In genomic region chr7:18832298-18832697, GRCm38 (mm10) we compare ENCODE assay signal across 24 mouse cellular contexts. TPM values are rescaled to one million over a fixed set of nuclear protein-coding genes. Genes with fewer than 3 reads are reported as not detected.
DNase-seq lines count a peak whose midpoint lies in the region; ATAC-seq and TF ChIP-seq lines count a peak whose summit lies in the region.
"Had no signal": no experiment of that assay in that cellular context is flagged by ENCODE, and none has a peak within 500 bp of the region (broad histone marks: within the 10 kb centered on the region; RNA-seq: fewer than 3 reads in every experiment).

No protein-coding gene starts in this region.

- H3K4me3 ChIP-seq in heart, embryonic 10.5 days = no peak overlapping the region
- no peak overlapping the region for H3K4me3 ChIP-seq in lung, postnatal 0 days (ENCODE audit: low read depth, low read length)
- no peak overlapping the region for H3K4me3 ChIP-seq in forebrain, embryonic 15.5 days
- H3K4me3 ChIP-seq: forebrain, embryonic 12.5 days; hindbrain, embryonic 12.5 days; limb, embryonic 12.5 days; midbrain, embryonic 13.5 days had no signal

- DNase-seq in heart, adult 18-20 months = peak; percentile 16 to 50
- no peak for DNase-seq in heart, embryonic 10.5 days (ENCODE audit: low spot score)
- DNase-seq in kidney, postnatal 14 days = peak; percentile 14
- no peak for DNase-seq in kidney, adult 9 months
- peak; percentile 36 for DNase-seq in R1 (ENCODE audit: low read depth, low spot score)
- DNase-seq in lung, postnatal 0 days (ENCODE audit: low spot score) = no peak
- no peak for DNase-seq in gastrocnemius, postnatal 4 days (ENCODE audit: low spot score in 2 of 2)
- DNase-seq: B cell, adult 2 months; cerebellum, postnatal 14 days; right cerebral cortex, postnatal 4 days; thymus, postnatal 36 days had no signal

- no peak overlapping the region for H3K9ac ChIP-seq in lung, postnatal 0 days (replicated peaks; ENCODE audit: low read depth)
- H3K9ac ChIP-seq in forebrain, embryonic 15.5 days (replicated peaks) = no peak overlapping the region
- H3K9ac ChIP-seq: forebrain, embryonic 12.5 days; hindbrain, embryonic 12.5 days; limb, embryonic 12.5 days; liver, embryonic 14.5 days; midbrain, embryonic 13.5 days had no signal

- no peaks in the 10 kb centered on the region for H3K36me3 ChIP-seq in heart, embryonic 10.5 days
- H3K36me3 ChIP-seq in lung, postnatal 0 days (ENCODE audit: insufficient read depth, low read length) = no peaks in the 10 kb centered on the region
- no peaks in the 10 kb centered on the region for H3K36me3 ChIP-seq in forebrain, embryonic 15.5 days
- H3K36me3 ChIP-seq: forebrain, embryonic 12.5 days; hindbrain, embryonic 12.5 days; limb, embryonic 12.5 days; midbrain, embryonic 13.5 days had no signal

- TF ChIP-seq EP300 in lung, postnatal 0 days (IDR thresholded peaks at IDR 0.05) = no peak

- peak; percentile 44 for TF ChIP-seq CTCF in lung, postnatal 0 days (IDR thresholded peaks at IDR 0.05)

- no peaks in the 10 kb centered on the region for H3K27me3 ChIP-seq in heart, embryonic 10.5 days (ENCODE audit: insufficient read depth, poor library complexity, severe bottlenecking)
- H3K27me3 ChIP-seq in lung, postnatal 0 days (replicated peaks; ENCODE audit: insufficient read depth, low read length) = no peaks in the 10 kb centered on the region
- no peaks in the 10 kb centered on the region for H3K27me3 ChIP-seq in forebrain, embryonic 15.5 days
- H3K27me3 ChIP-seq: forebrain, embryonic 12.5 days; hindbrain, embryonic 12.5 days; midbrain, embryonic 13.5 days; Patski had no signal

- WGBS in heart, embryonic 10.5 days = 28% methylated on average over 13 of the region's 13 CpGs
- WGBS in lung, postnatal 0 days = 40% methylated on average over 13 of the region's 13 CpGs
- WGBS in forebrain, embryonic 15.5 days = 49% methylated on average over 13 of the region's 13 CpGs

- peaks cover 7% of the 10 kb centered on the region; the same call in 1 of the 2 replicates for H3K9me3 ChIP-seq in heart, embryonic 10.5 days
- H3K9me3 ChIP-seq in lung, postnatal 0 days (ENCODE audit: low read length) = no peaks in the 10 kb centered on the region
- no peaks in the 10 kb centered on the region for H3K9me3 ChIP-seq in forebrain, embryonic 15.5 days
- H3K9me3 ChIP-seq: forebrain, embryonic 12.5 days; hindbrain, embryonic 12.5 days; midbrain, embryonic 13.5 days had no signal

- peak; percentile 16; the same call in 1 of the 2 replicates for ATAC-seq in lung, postnatal 0 days
- ATAC-seq in forebrain, embryonic 15.5 days (replicated peaks) = no peak
- ATAC-seq: midbrain, embryonic 13.5 days; Patski had no signal

- no peak overlapping the region for H3K27ac ChIP-seq in heart, embryonic 10.5 days
- H3K27ac ChIP-seq in lung, postnatal 0 days (ENCODE audit: low read length) = no peak overlapping the region
- no peak overlapping the region for H3K27ac ChIP-seq in forebrain, embryonic 15.5 days (replicated peaks)
- H3K27ac ChIP-seq: forebrain, embryonic 12.5 days; hindbrain, embryonic 12.5 days; limb, embryonic 12.5 days; liver, embryonic 14.5 days; midbrain, embryonic 13.5 days had no signal

- H3K4me2 ChIP-seq in lung, postnatal 0 days (replicated peaks; ENCODE audit: low read depth, low read length) = no peak overlapping the region
- H3K4me2 ChIP-seq in forebrain, embryonic 15.5 days (replicated peaks) = no peak overlapping the region
- H3K4me2 ChIP-seq: forebrain, embryonic 12.5 days; hindbrain, embryonic 12.5 days; limb, embryonic 12.5 days; midbrain, embryonic 13.5 days had no signal

- no peaks in the 10 kb centered on the region for H3K4me1 ChIP-seq in heart, embryonic 10.5 days
- H3K4me1 ChIP-seq in lung, postnatal 0 days (ENCODE audit: insufficient read depth, low read depth, low read length) = no peaks in the 10 kb centered on the region
- no peaks in the 10 kb centered on the region for H3K4me1 ChIP-seq in forebrain, embryonic 15.5 days
- H3K4me1 ChIP-seq: forebrain, embryonic 12.5 days; hindbrain, embryonic 12.5 days; midbrain, embryonic 13.5 days had no signal

RNA-seq across cellular contexts. Expression of gene Mill2, which starts 7.5 kb away (rescaled TPM):
- 1 to 10 TPM; 6.1 to 7.2 TPM for total RNA-seq in heart, adult 18-20 months (2021)
- 0.04 and 0.21 TPM in 2 replicates for polyA plus RNA-seq in heart, embryonic 10.5 days (2016; fragmentation: Nextera tagmentation; extraction: Ambion mirVana)
- 4.3 and 5.7 TPM in 2 replicates for polyA plus RNA-seq in lung, postnatal 0 days (2015; fragmentation: Nextera tagmentation; extraction: Ambion mirVana)
- total RNA-seq in gastrocnemius, postnatal 4 days (2021) = 1 to 10 TPM; 4.3 to 4.6 TPM
- 0.13 and 0.29 TPM in 2 replicates for polyA plus RNA-seq in forebrain, embryonic 15.5 days (2015; fragmentation: Nextera tagmentation; extraction: Ambion mirVana)
- polyA plus RNA-seq: limb, embryonic 12.5 days; neural tube, embryonic 14.5 days had no signal

RNA-seq across cellular contexts. Expression of gene Psg17, which starts 10.9 kb away (rescaled TPM):
- total RNA-seq in heart, adult 18-20 months (2021) = not detected
- polyA plus RNA-seq in heart, embryonic 10.5 days (2016; fragmentation: Nextera tagmentation; extraction: Ambion mirVana) = not detected in 2 replicates
- not detected in 2 replicates for polyA plus RNA-seq in lung, postnatal 0 days (2015; fragmentation: Nextera tagmentation; extraction: Ambion mirVana)
- not detected for total RNA-seq in gastrocnemius, postnatal 4 days (2021)
- polyA plus RNA-seq in forebrain, embryonic 15.5 days (2015; fragmentation: Nextera tagmentation; extraction: Ambion mirVana) = not detected in 2 replicates
- total RNA-seq: adrenal gland, adult 18-20 months; left cerebral cortex, adult 8-10 months; megakaryocyte progenitor cell, adult 5-6 weeks had no signal
- polyA plus RNA-seq: forebrain, embryonic 12.5 days; hindbrain, embryonic 12.5 days; liver, embryonic 14.5 days; midbrain, embryonic 13.5 days; Patski had no signal

RNA-seq across cellular contexts. Expression of gene Psg19, which starts 34.0 kb away (rescaled TPM):
- not detected for total RNA-seq in heart, adult 18-20 months (2021)
- polyA plus RNA-seq in heart, embryonic 10.5 days (2016; fragmentation: Nextera tagmentation; extraction: Ambion mirVana) = not detected in 2 replicates
- not detected in 2 replicates for polyA plus RNA-seq in lung, postnatal 0 days (2015; fragmentation: Nextera tagmentation; extraction: Ambion mirVana)
- total RNA-seq in gastrocnemius, postnatal 4 days (2021) = not detected
- not detected in 2 replicates for polyA plus RNA-seq in forebrain, embryonic 15.5 days (2015; fragmentation: Nextera tagmentation; extraction: Ambion mirVana)
- total RNA-seq: adrenal gland, adult 18-20 months; layer of hippocampus, adult 8-10 months; left cerebral cortex, adult 8-10 months; megakaryocyte progenitor cell, adult 5-6 weeks had no signal
- polyA plus RNA-seq: forebrain, embryonic 12.5 days; hindbrain, embryonic 12.5 days; intestine, embryonic 14.5 days; limb, embryonic 12.5 days; liver, embryonic 14.5 days; midbrain, embryonic 13.5 days; neural tube, embryonic 14.5 days; Patski had no signal

RNA-seq across cellular contexts. Expression of gene Pglyrp1, which starts 38.8 kb away (rescaled TPM):
- 1 to 10 TPM; 1.6 to 5.5 TPM for total RNA-seq in heart, adult 18-20 months (2021)
- polyA plus RNA-seq in heart, embryonic 10.5 days (2016; fragmentation: Nextera tagmentation; extraction: Ambion mirVana) = 0.26 and 0.43 TPM in 2 replicates
- polyA plus RNA-seq in lung, postnatal 0 days (2015; fragmentation: Nextera tagmentation; extraction: Ambion mirVana) = 45.6 and 51.1 TPM in 2 replicates
- 1 to 10 TPM; 2.6 TPM for total RNA-seq in gastrocnemius, postnatal 4 days (2021)
- polyA plus RNA-seq in forebrain, embryonic 15.5 days (2015; fragmentation: Nextera tagmentation; extraction: Ambion mirVana) = 18.2 and 19.2 TPM in 2 replicates

Comparison
In these comparisons a context has a peak if more than half of its experiments do, and no peak if none do; other contexts are left out.
1. DNase-seq: peak in heart, adult 18-20 months (2 of 2), kidney, postnatal 14 days (single experiment) and R1 (single experiment); none in heart, embryonic 10.5 days (single experiment), kidney, adult 9 months (single experiment), lung, postnatal 0 days (single experiment) and gastrocnemius, postnatal 4 days (0 of 2).